Mouse (Mus musculus): ENCODE measurements around the gene Pom121l12.

Pom121l12 gene

GRCm38 (mm10) chr11:14598976-14599375 is at the start of gene Pom121l12:
Pom121l12 (plus strand) TSS chr11:14599276.
- no peak for DNase-seq (ENCODE audit: low read depth, low spot score)

GRCm38 (mm10) chr11:14611859-14612258 is 12.8 kb downstream of the Pom121l12 start:
- no peak for DNase-seq (ENCODE audit: low read depth, low spot score)
